In the genomic region with DNA sequence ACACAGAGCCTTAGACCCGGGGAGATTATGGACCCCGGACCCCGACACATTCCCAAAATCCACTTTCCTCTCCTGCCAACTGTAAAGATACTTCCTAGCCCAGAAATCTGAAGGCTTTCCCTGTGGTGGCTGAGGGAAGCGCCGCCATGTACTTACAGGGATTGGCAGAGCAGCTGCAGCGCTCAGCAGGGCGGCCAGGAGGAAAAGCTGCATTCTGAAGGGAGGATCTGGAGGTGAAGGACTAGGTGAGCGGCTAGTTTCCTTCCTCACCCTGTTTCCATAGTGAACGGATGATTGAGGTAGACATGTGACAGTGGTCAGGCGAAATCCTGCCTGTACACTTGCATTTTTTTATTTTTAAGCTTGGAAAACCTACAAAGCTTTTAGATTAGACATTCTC, we compare ENCODE assay signal across 14 mouse cellular contexts. TPM values are rescaled to one million over a fixed set of nuclear protein-coding genes. Genes with fewer than 3 reads are reported as not detected.
DNase-seq lines count a peak whose midpoint lies in the region; ATAC-seq lines count a peak whose summit lies in the region.
"Had no signal": no experiment of that assay in that cellular context is flagged by ENCODE, and none has a peak within 500 bp of the region (broad histone marks: within the 10 kb centered on the region; RNA-seq: fewer than 3 reads in every experiment).

No protein-coding gene starts in this region.

- H3K9ac ChIP-seq in limb, embryonic 11.5 days (ENCODE audit: low read length) = no peak overlapping the region
- H3K9ac ChIP-seq in intestine, embryonic 15.5 days = no peak overlapping the region
- H3K9ac ChIP-seq: hindbrain, embryonic 12.5 days; liver, embryonic 13.5 days; stomach, embryonic 15.5 days had no signal

- intact Hi-C loops in heart, postnatal 14 days (cut with DNase I) = no loop called here

- H3K27ac ChIP-seq in limb, embryonic 11.5 days (replicated peaks; ENCODE audit: low read depth, low read length) = no peak overlapping the region
- no peak overlapping the region for H3K27ac ChIP-seq in limb, embryonic 10.5 days
- H3K27ac ChIP-seq in intestine, embryonic 15.5 days = no peak overlapping the region
- H3K27ac ChIP-seq: hindbrain, embryonic 12.5 days; liver, embryonic 13.5 days; stomach, embryonic 15.5 days had no signal

- no peaks in the 10 kb centered on the region for H3K9me3 ChIP-seq in limb, embryonic 11.5 days (ENCODE audit: control insufficient read depth, low read length)
- no peaks in the 10 kb centered on the region for H3K9me3 ChIP-seq in limb, embryonic 10.5 days (replicated peaks)
- no peaks in the 10 kb centered on the region for H3K9me3 ChIP-seq in intestine, embryonic 15.5 days
- H3K9me3 ChIP-seq: hindbrain, embryonic 12.5 days; liver, embryonic 13.5 days; stomach, embryonic 15.5 days had no signal

- H3K27me3 ChIP-seq in limb, embryonic 11.5 days (ENCODE audit: control insufficient read depth, insufficient read depth, low read length) = no peaks in the 10 kb centered on the region
- H3K27me3 ChIP-seq in limb, embryonic 10.5 days (ENCODE audit: low read depth, poor library complexity, severe bottlenecking) = no peaks in the 10 kb centered on the region
- no peaks in the 10 kb centered on the region for H3K27me3 ChIP-seq in intestine, embryonic 15.5 days (replicated peaks)
- H3K27me3 ChIP-seq: hindbrain, embryonic 12.5 days; stomach, embryonic 15.5 days had no signal

- no peak overlapping the region for H3K4me3 ChIP-seq in limb, embryonic 11.5 days (ENCODE audit: low read depth, low read length)
- no peak overlapping the region for H3K4me3 ChIP-seq in limb, embryonic 10.5 days
- H3K4me3 ChIP-seq in intestine, embryonic 15.5 days (replicated peaks) = no peak overlapping the region
- H3K4me3 ChIP-seq: hindbrain, embryonic 12.5 days; liver, embryonic 13.5 days; stomach, embryonic 15.5 days had no signal

- H3K4me1 ChIP-seq in limb, embryonic 11.5 days (ENCODE audit: control insufficient read depth, insufficient read depth, low read length) = peaks cover 5% of the 10 kb centered on the region; the same call in 1 of the 2 replicates
- H3K4me1 ChIP-seq in limb, embryonic 10.5 days = peaks cover 14% of the 10 kb centered on the region
- 0 out of 2 replicates have a peak, but pooled peaks cover 3% of the 10 kb centered on the region for H3K4me1 ChIP-seq in intestine, embryonic 15.5 days (replicated peaks)

- ATAC-seq in limb, embryonic 11.5 days (ENCODE audit: insufficient number of reproducible peaks, low FRiP score, low TSS enrichment, low read depth) = no peak
- 0 out of 2 replicates have a peak, but pooled peaks have one; percentile 39 for ATAC-seq in intestine, embryonic 15.5 days
- ATAC-seq: lung, postnatal 0 days had no signal

- 22% methylated on average over 10 of the region's 10 CpGs for WGBS in limb, embryonic 11.5 days
- WGBS in limb, embryonic 10.5 days = 28% methylated on average over 10 of the region's 10 CpGs
- 30% methylated on average over 10 of the region's 10 CpGs for WGBS in intestine, embryonic 15.5 days

- H3K36me3 ChIP-seq in limb, embryonic 11.5 days (ENCODE audit: control insufficient read depth, insufficient read depth, low read length) = no peaks in the 10 kb centered on the region
- no peaks in the 10 kb centered on the region for H3K36me3 ChIP-seq in limb, embryonic 10.5 days
- no peaks in the 10 kb centered on the region for H3K36me3 ChIP-seq in intestine, embryonic 15.5 days
- H3K36me3 ChIP-seq: hindbrain, embryonic 12.5 days; liver, embryonic 13.5 days; stomach, embryonic 15.5 days had no signal

- no peak overlapping the region for H3K4me2 ChIP-seq in limb, embryonic 11.5 days (ENCODE audit: low read depth, severe bottlenecking)
- peak overlapping the region; percentile 19; the same call in 1 of the 2 replicates for H3K4me2 ChIP-seq in intestine, embryonic 15.5 days (replicated peaks)
- H3K4me2 ChIP-seq: hindbrain, embryonic 12.5 days; liver, embryonic 13.5 days; stomach, embryonic 15.5 days had no signal

- peak; percentile 76 for DNase-seq in heart, adult 11 months
- DNase-seq in heart, postnatal 14 days = no peak
- peak; percentile 30 for DNase-seq in limb, embryonic 11.5 days (ENCODE audit: low spot score)
- no peak for DNase-seq in limb, embryonic 10.5 days (ENCODE audit: low spot score)
- DNase-seq in ZHBTc4 (ENCODE audit: low read depth, low spot score) = peak; percentile 52
- no peak for DNase-seq in adrenal gland, postnatal 10 days
- DNase-seq in frontal cortex, postnatal 25 days (ENCODE audit: low spot score in 2 of 2) = no peak
- DNase-seq: liver, embryonic 13.5 days had no signal

RNA-seq across cellular contexts. Expression of a gene that starts 1.0 kb away (rescaled TPM):
- not detected for total RNA-seq in heart, postnatal 14 days (2021)
- not detected in 2 replicates for polyA plus RNA-seq in limb, embryonic 11.5 days (2014; fragmentation: Nextera tagmentation; extraction: Ambion mirVana)
- not detected in 2 replicates for polyA plus RNA-seq in limb, embryonic 10.5 days (2016; fragmentation: Nextera tagmentation; extraction: Ambion mirVana)
- not detected in 2 replicates for polyA plus RNA-seq in intestine, embryonic 15.5 days (2015; fragmentation: Nextera tagmentation; extraction: Ambion mirVana)
- total RNA-seq in adrenal gland, postnatal 10 days (2021) = not detected
- total RNA-seq: megakaryocyte-erythroid progenitor cell, adult 5-6 weeks had no signal
- polyA plus RNA-seq: hindbrain, embryonic 12.5 days; kidney, embryonic 14.5 days; liver, embryonic 13.5 days; lung, postnatal 0 days; stomach, embryonic 15.5 days had no signal

RNA-seq across cellular contexts. Expression of a gene that starts 30.3 kb away (rescaled TPM):
- 10 to 100 TPM; 42.1 to 43.0 TPM for total RNA-seq in heart, postnatal 14 days (2021)
- polyA plus RNA-seq in limb, embryonic 11.5 days (2014; fragmentation: Nextera tagmentation; extraction: Ambion mirVana) = 66.4 and 67.7 TPM in 2 replicates
- 63.0 and 63.8 TPM in 2 replicates for polyA plus RNA-seq in limb, embryonic 10.5 days (2016; fragmentation: Nextera tagmentation; extraction: Ambion mirVana)
- polyA plus RNA-seq in intestine, embryonic 15.5 days (2015; fragmentation: Nextera tagmentation; extraction: Ambion mirVana) = 61.7 and 63.6 TPM in 2 replicates
- total RNA-seq in adrenal gland, postnatal 10 days (2021) = 10 to 100 TPM; 52.0 to 53.2 TPM

RNA-seq across cellular contexts. Expression of a gene that starts 37.2 kb away (rescaled TPM):
- 100 to 1,000 TPM; 335 to 337 TPM for total RNA-seq in heart, postnatal 14 days (2021)
- 20.5 and 21.8 TPM in 2 replicates for polyA plus RNA-seq in limb, embryonic 11.5 days (2014; fragmentation: Nextera tagmentation; extraction: Ambion mirVana)
- 9.4 and 17.1 TPM in 2 replicates for polyA plus RNA-seq in limb, embryonic 10.5 days (2016; fragmentation: Nextera tagmentation; extraction: Ambion mirVana)
- polyA plus RNA-seq in intestine, embryonic 15.5 days (2015; fragmentation: Nextera tagmentation; extraction: Ambion mirVana) = 185 and 198 TPM in 2 replicates
- total RNA-seq in adrenal gland, postnatal 10 days (2021) = 100 to 1,000 TPM; 142 to 154 TPM
- total RNA-seq: megakaryocyte-erythroid progenitor cell, adult 5-6 weeks had no signal

RNA-seq across cellular contexts. Expression of a gene that starts 54.6 kb away (rescaled TPM):
- 10 to 100 TPM; 26.7 to 32.7 TPM for total RNA-seq in heart, postnatal 14 days (2021)
- 2.5 and 2.6 TPM in 2 replicates for polyA plus RNA-seq in limb, embryonic 11.5 days (2014; fragmentation: Nextera tagmentation; extraction: Ambion mirVana)
- 1.9 and 2.4 TPM in 2 replicates for polyA plus RNA-seq in limb, embryonic 10.5 days (2016; fragmentation: Nextera tagmentation; extraction: Ambion mirVana)
- 8.2 and 8.4 TPM in 2 replicates for polyA plus RNA-seq in intestine, embryonic 15.5 days (2015; fragmentation: Nextera tagmentation; extraction: Ambion mirVana)
- 10 to 100 TPM; 58.6 to 77.1 TPM for total RNA-seq in adrenal gland, postnatal 10 days (2021)

Comparison
In these comparisons a context has a peak if more than half of its experiments do, and no peak if none do; other contexts are left out.
1. DNase-seq: peak in heart, adult 11 months (single experiment), limb, embryonic 11.5 days (single experiment) and ZHBTc4 (single experiment); none in heart, postnatal 14 days (0 of 2), limb, embryonic 10.5 days (single experiment), adrenal gland, postnatal 10 days (single experiment) and frontal cortex, postnatal 25 days (0 of 2).